Mouse (Mus musculus): ENCODE results near the gene Cfap300. TPM values are rescaled to one million over a fixed set of nuclear protein-coding genes. Genes with fewer than 3 reads are reported as not detected.

Gene Cfap300
- total RNA-seq, 2 experiments from 2014 or later = 9.2 to 14.0 TPM

- intact Hi-C loops (cut with DNase I) = no loop called here
- DNase-seq (ENCODE audit: low spot score in 2 of 2) = no peak
Observed at GRCm38 (mm10) chr9:7990897-7991296, 51.7 kb downstream of the Cfap300 start.

GRCm38 (mm10) chr9:7987119-7987518, 55.5 kb downstream of the Cfap300 start:
- DNase-seq (ENCODE audit: low spot score in 2 of 2) = no peak
- intact Hi-C loops (cut with DNase I) = no loop called here

GRCm38 (mm10) chr9:7984287-7984686, 58.3 kb downstream of the Cfap300 start:
- DNase-seq (ENCODE audit: low spot score in 2 of 2) = no peak
- intact Hi-C loops (cut with DNase I) = no loop called here

GRCm38 (mm10) chr9:7983665-7984064, 59.0 kb downstream of the Cfap300 start:
- intact Hi-C loops (cut with DNase I) = no loop called here
- DNase-seq (ENCODE audit: low spot score in 2 of 2) = no peak

- no peak for DNase-seq (ENCODE audit: low spot score in 2 of 2)
- intact Hi-C loops (cut with DNase I) = no loop called here
Observed at GRCm38 (mm10) chr9:7980162-7980561, 62.5 kb downstream of the Cfap300 start.

GRCm38 (mm10) chr9:7979153-7979916, 63.3 kb downstream of the Cfap300 start:
- intact Hi-C loops (cut with DNase I) = no loop called here
- DNase-seq (ENCODE audit: low spot score in 2 of 2) = no peak

- intact Hi-C loops (cut with DNase I) = no loop called here
Observed at GRCm38 (mm10) chr9:7978502-7978901, 64.1 kb downstream of the Cfap300 start.

GRCm38 (mm10) chr9:7977587-7977986, 65.0 kb downstream of the Cfap300 start:
- DNase-seq (ENCODE audit: low spot score in 2 of 2) = no peak
- intact Hi-C loops (cut with DNase I) = no loop called here

More at GRCm38 (mm10) chr9:7978502-7978901, 64.1 kb downstream of the Cfap300 start:
- DNase-seq (ENCODE audit: low spot score in 2 of 2) = no peak

GRCm38 (mm10) chr9:7971993-7972392, 70.6 kb downstream of the Cfap300 start:
- intact Hi-C loops (cut with DNase I) = no loop called here
- DNase-seq (ENCODE audit: low spot score in 2 of 2) = no peak

Other genes with a start within 250 kb of the Cfap300 start
- gene Birc2, start 205.8 kb downstream of the Cfap300 start, total RNA-seq (2021) = 10 to 100 TPM; 32.2 to 34.9 TPM
- 1 to 10 TPM; 2.4 to 2.6 TPM for gene Birc3, start 169.6 kb downstream of the Cfap300 start, total RNA-seq (2021)
- 10 to 100 TPM; 17.2 to 19.0 TPM for gene Yap1, start 38.2 kb downstream of the Cfap300 start, total RNA-seq (2021)
- gene Cep126, start 91.5 kb upstream of the Cfap300 start, total RNA-seq (2021) = 10 to 100 TPM; 19.4 to 20.6 TPM

All from left cerebral cortex, postnatal 36 days (tissue).